Mouse (Mus musculus): ENCODE measurements around the gene Tnfrsf22. TPM values are rescaled to one million over a fixed set of nuclear protein-coding genes. Genes with fewer than 3 reads are reported as not detected.
"Not testable (repeated sequence)": the region's sequence is repeated elsewhere in the genome, so short reads cannot be mapped to it uniquely, and the experiment has no call there.

Gene Tnfrsf22
- total RNA-seq (2017), result 0.57 to 1.9 TPM (median 0.68 TPM) in 3 replicates

DNA sequence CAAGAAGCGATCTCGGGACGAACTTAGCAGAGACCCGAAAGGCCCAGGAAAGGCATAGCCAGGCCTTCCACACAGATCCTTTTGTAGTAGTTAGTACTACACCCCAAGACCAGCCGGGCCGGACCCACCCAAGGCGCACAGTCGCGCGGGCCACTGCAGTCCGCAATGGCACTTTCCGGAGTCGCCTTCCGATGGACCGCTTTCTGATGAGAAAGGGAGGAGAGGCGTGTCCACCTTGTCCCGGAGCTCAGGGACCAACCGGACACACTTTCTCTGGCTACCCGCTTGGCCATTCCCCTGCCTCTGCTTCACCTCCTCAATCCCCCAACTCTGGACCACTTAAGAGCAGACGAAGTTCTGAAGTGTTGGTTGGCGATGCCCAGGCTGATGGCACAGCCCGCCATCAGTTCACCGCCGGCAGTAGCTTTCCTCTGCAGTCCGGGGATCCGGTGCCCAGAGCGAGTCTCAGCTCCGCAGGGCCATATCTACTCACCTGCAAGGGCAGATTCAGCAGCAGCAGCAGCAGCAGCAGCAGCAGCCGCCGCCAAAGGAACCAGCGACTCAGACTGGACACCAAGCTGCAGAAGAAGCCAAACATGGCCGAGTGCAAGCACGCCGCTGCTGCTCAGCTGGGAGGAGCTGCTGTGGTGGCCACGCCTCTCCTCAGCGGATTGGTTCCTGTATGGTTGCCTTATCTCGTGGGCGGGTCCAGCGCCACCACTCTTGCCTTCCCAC lies at the start of gene Tnfrsf22:
Gene Tnfrsf22 (minus strand): TSS at position 628 of the 735 bp plus-strand sequence.
- ATAC-seq (replicated peaks; ENCODE audit: insufficient number of reproducible peaks, low FRiP score, low TSS enrichment, poor library complexity, severe bottlenecking), result peak; percentile 99

DNA sequence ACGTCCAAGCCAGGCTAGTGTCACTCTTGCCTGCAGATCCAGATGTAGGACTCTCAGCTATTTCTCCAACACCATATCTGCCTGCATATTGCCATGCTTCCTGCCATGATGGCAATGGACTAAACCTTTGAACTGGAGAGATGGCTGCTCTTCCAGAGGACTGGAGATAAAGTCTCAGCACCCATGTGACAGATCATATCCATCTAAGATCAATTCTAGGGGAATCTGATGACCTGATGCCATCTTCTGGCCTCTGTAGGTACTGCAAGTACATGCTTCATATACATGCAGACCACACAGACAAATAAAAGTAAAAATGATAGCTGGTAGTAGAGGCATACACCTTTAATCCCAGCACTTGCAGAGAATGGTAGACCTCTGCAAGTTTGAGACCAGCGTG lies 46.7 kb upstream of the Tnfrsf22 start:
- no peak; the same call in 1 of the 2 replicates for ATAC-seq (replicated peaks; ENCODE audit: insufficient number of reproducible peaks, low FRiP score, low TSS enrichment, poor library complexity, severe bottlenecking)

- ATAC-seq (replicated peaks; ENCODE audit: insufficient number of reproducible peaks, low FRiP score, low TSS enrichment, poor library complexity, severe bottlenecking), result no peak
Measured at GRCm38 (mm10) chr7:143694550-143694949, 45.1 kb upstream of the Tnfrsf22 start.

GRCm38 (mm10) chr7:143692746-143693510 lies 43.5 kb upstream of the Tnfrsf22 start:
- no peak for ATAC-seq (replicated peaks; ENCODE audit: insufficient number of reproducible peaks, low FRiP score, low TSS enrichment, poor library complexity, severe bottlenecking)

DNA sequence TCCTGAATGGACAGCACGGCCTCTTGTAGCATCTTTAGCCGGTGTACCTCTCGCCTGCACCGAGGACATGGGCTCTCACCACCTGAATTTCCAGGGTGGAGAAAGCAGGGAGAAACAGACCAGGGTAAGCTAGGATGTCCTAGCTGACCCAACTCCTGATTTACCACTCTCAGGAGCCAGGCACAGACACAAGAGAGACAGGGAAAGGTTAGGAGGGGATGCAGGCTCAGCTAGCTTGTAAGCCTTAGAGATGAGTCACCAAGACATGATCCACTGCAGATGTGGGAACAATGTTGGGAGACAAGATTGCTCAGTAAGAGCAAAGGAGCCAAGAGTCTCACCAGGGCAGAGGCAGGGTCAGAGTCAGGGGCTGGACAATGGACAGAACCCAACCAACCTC lies 42.4 kb upstream of the Tnfrsf22 start:
- ATAC-seq (replicated peaks; ENCODE audit: insufficient number of reproducible peaks, low FRiP score, low TSS enrichment, poor library complexity, severe bottlenecking), result no peak

GRCm38 (mm10) chr7:143691181-143691580 lies 41.7 kb upstream of the Tnfrsf22 start:
- no peak for ATAC-seq (replicated peaks; ENCODE audit: insufficient number of reproducible peaks, low FRiP score, low TSS enrichment, poor library complexity, severe bottlenecking)

DNA sequence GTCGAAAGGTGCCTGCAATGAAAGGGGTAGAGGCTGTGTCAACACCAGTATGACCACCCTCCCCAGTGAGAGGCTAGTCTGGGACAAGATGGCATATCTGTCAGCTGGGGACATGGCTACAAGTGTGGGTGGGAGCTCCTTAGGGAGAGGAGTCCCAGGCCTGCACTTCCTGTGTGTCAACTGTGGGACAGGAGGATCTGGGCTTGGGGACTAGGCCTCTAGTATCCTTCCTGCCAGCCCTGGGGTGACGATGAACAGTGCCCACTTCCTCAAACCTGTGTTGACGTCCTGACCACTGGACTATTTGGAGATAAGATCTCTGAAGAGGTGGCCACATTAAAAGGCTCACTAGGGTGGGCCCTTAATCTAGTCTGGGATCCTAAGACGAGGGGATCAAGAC lies 40.5 kb upstream of the Tnfrsf22 start:
- no peak for ATAC-seq (replicated peaks; ENCODE audit: insufficient number of reproducible peaks, low FRiP score, low TSS enrichment, poor library complexity, severe bottlenecking)

DNA sequence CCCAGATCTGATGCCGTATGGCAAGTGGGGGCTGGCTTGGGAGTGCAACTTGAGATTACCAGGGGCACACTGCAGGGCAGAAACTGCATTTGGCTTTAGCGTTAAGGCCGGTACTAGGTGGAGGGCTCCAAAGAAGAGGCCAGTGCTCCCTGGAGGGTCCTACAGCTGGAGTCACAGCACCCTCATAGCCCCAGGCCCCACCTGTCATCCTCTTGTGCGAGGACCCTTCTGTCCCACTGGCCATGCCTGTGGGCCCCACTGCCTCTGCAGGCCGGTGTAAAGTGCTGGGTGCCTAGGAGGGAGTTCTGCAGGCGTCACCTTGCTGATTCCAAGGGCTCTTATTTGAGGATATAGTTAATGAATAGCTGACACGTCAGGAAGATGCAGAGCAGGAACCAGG lies 40.0 kb upstream of the Tnfrsf22 start:
- no peak for ATAC-seq (replicated peaks; ENCODE audit: insufficient number of reproducible peaks, low FRiP score, low TSS enrichment, poor library complexity, severe bottlenecking)

GRCm38 (mm10) chr7:143686676-143687075 lies 37.2 kb upstream of the Tnfrsf22 start:
- not testable (repeated sequence) for ATAC-seq (replicated peaks; ENCODE audit: insufficient number of reproducible peaks, low FRiP score, low TSS enrichment, poor library complexity, severe bottlenecking)

GRCm38 (mm10) chr7:143686191-143686590 lies 36.7 kb upstream of the Tnfrsf22 start:
- peak; percentile 34; the same call in 1 of the 2 replicates for ATAC-seq (replicated peaks; ENCODE audit: insufficient number of reproducible peaks, low FRiP score, low TSS enrichment, poor library complexity, severe bottlenecking)

DNA sequence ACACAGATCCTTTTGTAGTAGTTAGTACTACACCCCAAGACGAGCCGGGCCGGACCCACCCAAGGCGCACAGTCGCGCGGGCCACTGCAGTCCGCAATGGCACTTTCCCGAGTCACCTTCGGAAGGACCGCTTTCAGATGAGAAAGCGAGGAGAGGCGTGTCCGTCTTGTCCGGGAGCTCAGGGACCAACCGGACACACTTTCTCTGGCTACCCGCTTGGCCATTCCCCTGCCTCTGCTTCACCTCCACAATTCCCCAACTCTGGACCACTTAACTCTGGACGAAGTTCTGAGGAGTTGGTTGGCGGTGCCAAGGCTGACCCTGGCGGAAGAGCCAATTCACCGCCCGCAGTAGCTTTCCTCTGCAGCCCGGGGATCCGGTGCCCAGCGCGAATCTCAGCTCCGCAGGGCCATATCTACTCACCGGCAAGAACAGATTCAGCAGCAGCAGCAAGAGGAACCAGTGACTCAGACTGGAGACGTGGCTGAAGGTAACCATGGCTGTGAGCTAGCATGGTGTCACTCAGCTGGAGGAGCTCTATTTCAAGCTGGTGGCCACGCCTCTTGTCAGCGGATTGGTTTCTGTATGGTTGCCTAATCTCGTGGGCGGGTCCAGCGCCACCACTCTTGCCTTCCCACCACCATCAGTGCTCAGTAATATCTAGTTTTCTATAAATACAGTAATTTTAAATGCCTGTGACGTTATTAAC lies 36.1 kb upstream of the Tnfrsf22 start, which contains the start of gene Tnfrsf23:
Gene Tnfrsf23 (minus strand): TSS at position 514 of the 709 bp plus-strand sequence.
- peak; percentile 94 for ATAC-seq (replicated peaks; ENCODE audit: insufficient number of reproducible peaks, low FRiP score, low TSS enrichment, poor library complexity, severe bottlenecking)

DNA sequence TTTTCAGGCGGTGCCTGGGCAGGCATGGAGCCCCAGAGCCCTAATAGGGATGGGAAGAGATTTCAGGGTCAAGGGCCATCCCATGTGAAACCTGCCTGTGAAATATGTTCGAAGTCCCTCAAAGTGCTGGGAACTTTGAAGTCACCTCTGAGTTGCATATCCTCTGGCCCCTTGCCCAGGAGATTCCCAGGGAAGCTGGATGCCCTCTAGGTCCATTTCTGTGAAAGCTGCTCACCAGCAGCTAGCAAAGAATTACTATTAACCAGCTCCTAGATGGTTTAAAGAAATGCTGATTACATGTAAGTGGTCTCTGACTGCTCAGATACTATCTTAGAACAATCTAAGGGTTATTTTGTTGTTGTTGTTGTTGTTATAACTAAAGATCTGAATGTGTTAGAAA lies 35.1 kb upstream of the Tnfrsf22 start:
- not testable (repeated sequence) for ATAC-seq (replicated peaks; ENCODE audit: insufficient number of reproducible peaks, low FRiP score, low TSS enrichment, poor library complexity, severe bottlenecking)

DNA sequence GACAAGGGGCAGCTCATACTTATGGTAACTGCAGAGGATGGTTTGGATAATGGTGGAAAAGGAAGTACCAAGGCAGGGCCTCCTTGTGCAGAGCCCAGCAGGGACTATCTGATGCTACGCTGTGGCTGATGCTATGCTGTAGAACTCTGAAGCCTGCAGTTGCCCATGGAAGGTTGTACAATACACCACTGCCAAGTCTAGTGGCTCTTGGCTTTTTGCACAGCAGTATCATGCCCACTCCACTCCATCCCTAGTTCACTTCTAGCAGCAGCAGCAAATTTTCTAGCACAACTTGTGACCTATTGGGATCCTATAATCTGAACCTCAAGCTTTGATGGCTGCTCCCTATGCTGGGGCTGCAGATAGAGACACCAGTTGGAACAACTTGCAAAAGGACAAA lies 32.1 kb upstream of the Tnfrsf22 start:
- no peak for ATAC-seq (replicated peaks; ENCODE audit: insufficient number of reproducible peaks, low FRiP score, low TSS enrichment, poor library complexity, severe bottlenecking)

DNA sequence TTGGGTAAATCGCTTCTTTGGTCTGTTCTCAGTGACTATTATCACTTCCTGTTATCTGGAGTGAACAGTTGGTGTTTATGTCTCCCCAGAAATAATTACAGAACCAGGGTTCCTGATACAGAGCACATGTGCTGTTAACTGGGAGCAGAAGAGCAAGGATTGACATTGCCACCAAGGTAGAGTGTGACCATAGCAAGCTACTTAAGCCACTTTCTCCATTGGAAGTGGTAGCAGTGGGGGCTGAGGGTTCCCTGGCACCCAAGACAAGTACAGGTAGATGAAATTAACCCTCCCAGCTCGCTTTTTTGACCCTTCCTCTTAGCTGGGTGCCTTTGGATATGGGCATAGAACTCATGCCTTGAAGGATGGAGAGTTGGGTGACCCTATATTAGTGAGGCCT lies 31.4 kb upstream of the Tnfrsf22 start:
- not testable (repeated sequence) for ATAC-seq (replicated peaks; ENCODE audit: insufficient number of reproducible peaks, low FRiP score, low TSS enrichment, poor library complexity, severe bottlenecking)

GRCm38 (mm10) chr7:143679650-143680049 lies 30.2 kb upstream of the Tnfrsf22 start:
- not testable (repeated sequence) for ATAC-seq (replicated peaks; ENCODE audit: insufficient number of reproducible peaks, low FRiP score, low TSS enrichment, poor library complexity, severe bottlenecking)

GRCm38 (mm10) chr7:143666427-143667311 lies 17.2 kb upstream of the Tnfrsf22 start:
- ATAC-seq (replicated peaks; ENCODE audit: insufficient number of reproducible peaks, low FRiP score, low TSS enrichment, poor library complexity, severe bottlenecking), result peak; percentile 62; the same call in 1 of the 2 replicates

- ATAC-seq (replicated peaks; ENCODE audit: insufficient number of reproducible peaks, low FRiP score, low TSS enrichment, poor library complexity, severe bottlenecking), result no peak
Measured at GRCm38 (mm10) chr7:143663470-143663869, 14.0 kb upstream of the Tnfrsf22 start.

DNA sequence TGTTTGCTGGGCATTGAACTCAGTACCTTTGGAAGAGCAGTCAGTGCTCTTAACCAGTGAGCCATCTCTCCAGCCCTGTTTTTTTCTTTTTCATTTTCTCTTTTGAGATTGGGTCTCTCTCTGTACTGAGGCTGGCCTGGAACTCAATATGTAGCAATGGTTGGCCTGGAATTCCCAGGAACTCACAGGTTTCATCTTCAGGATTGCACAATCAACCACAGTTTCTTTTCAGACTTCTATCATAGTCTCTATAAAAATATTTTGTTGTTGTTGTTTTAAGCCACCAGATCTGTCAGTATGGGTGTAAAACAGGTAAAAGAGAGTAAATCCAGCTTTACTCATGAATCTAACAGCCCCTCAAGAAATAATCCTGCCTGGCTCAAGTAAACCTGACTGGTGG lies 11.3 kb upstream of the Tnfrsf22 start:
- ATAC-seq (replicated peaks; ENCODE audit: insufficient number of reproducible peaks, low FRiP score, low TSS enrichment, poor library complexity, severe bottlenecking), result no peak

All from monocyte, adult 5-6 weeks (primary cell).